Mouse (Mus musculus): ENCODE data around the gene H2-M2. TPM values are rescaled to one million over a fixed set of nuclear protein-coding genes. Genes with fewer than 3 reads are reported as not detected.

H2-M2 gene
- 0.84 and 1.1 TPM in 2 replicates for polyA plus RNA-seq (2012; rRNA removed)

GRCm38 (mm10) chr17:37483452-37483851, at the start of gene H2-M2:
TSS of gene H2-M2 (minus strand) at chr17:37483552.

GRCm38 (mm10) chr17:37507730-37508129, 24.4 kb upstream of the H2-M2 start, which contains the start of gene Olfr111:
TSS of gene Olfr111 (plus strand) at chr17:37508030.

GRCm38 (mm10) chr17:37491930-37492518, 8.7 kb upstream of the H2-M2 start, which contains the start of gene Olfr110:
TSS of gene Olfr110 (plus strand) at chr17:37492468.

GRCm38 (mm10) chr17:37458616-37459015, 24.7 kb downstream of the H2-M2 start, which contains the start of gene Olfr109:
TSS of gene Olfr109 (plus strand) at chr17:37458916.

GRCm38 (mm10) chr17:37445180-37445579, 38.2 kb downstream of the H2-M2 start, which contains the start of gene Olfr108:
TSS of gene Olfr108 (plus strand) at chr17:37445480.

Other genes starting within 250 kb of the H2-M2 start
- gene Olfr97, start 246.2 kb downstream of the H2-M2 start, polyA plus RNA-seq (2012; rRNA removed) = not detected in 2 replicates
- not detected in 2 replicates for gene Olfr98, start 219.8 kb downstream of the H2-M2 start, polyA plus RNA-seq (2012; rRNA removed)
- 7.4 and 7.7 TPM in 2 replicates for gene H2-M3, start 213.3 kb downstream of the H2-M2 start, polyA plus RNA-seq (2012; rRNA removed)
- gene Olfr99, start 200.1 kb downstream of the H2-M2 start, polyA plus RNA-seq (2012; rRNA removed) = not detected in 2 replicates
- not detected in 2 replicates for gene Olfr101, start 179.2 kb downstream of the H2-M2 start, polyA plus RNA-seq (2012; rRNA removed)
- not detected in 2 replicates for gene Olfr102, start 166.5 kb downstream of the H2-M2 start, polyA plus RNA-seq (2012; rRNA removed)
- not detected in 2 replicates for gene Olfr103, start 143.9 kb downstream of the H2-M2 start, polyA plus RNA-seq (2012; rRNA removed)
- gene Olfr104-ps, start 124.0 kb downstream of the H2-M2 start, polyA plus RNA-seq (2012; rRNA removed) = not detected in 2 replicates
- not detected in 2 replicates for gene Olfr105-ps, start 104.5 kb downstream of the H2-M2 start, polyA plus RNA-seq (2012; rRNA removed)
- not detected in 2 replicates for gene Olfr106-ps, start 93.2 kb downstream of the H2-M2 start, polyA plus RNA-seq (2012; rRNA removed)
- not detected in 2 replicates for gene Olfr107, start 84.3 kb downstream of the H2-M2 start, polyA plus RNA-seq (2012; rRNA removed)
- gene Olfr108, start 38.1 kb downstream of the H2-M2 start, polyA plus RNA-seq (2012; rRNA removed) = not detected in 2 replicates
- gene Olfr109, start 24.6 kb downstream of the H2-M2 start, polyA plus RNA-seq (2012; rRNA removed) = not detected in 2 replicates
- not detected in 2 replicates for gene Olfr110, start 8.9 kb upstream of the H2-M2 start, polyA plus RNA-seq (2012; rRNA removed)
- gene Olfr111, start 24.5 kb upstream of the H2-M2 start, polyA plus RNA-seq (2012; rRNA removed) = 0.10 TPM in 1 of 2 replicates, not detected in the other
- not detected in 2 replicates for gene Olfr112, start 85.9 kb upstream of the H2-M2 start, polyA plus RNA-seq (2012; rRNA removed)
- not detected in 2 replicates for gene Olfr113, start 94.1 kb upstream of the H2-M2 start, polyA plus RNA-seq (2012; rRNA removed)
- gene Olfr114, start 109.2 kb upstream of the H2-M2 start, polyA plus RNA-seq (2012; rRNA removed) = not detected in 2 replicates
- gene Olfr115, start 143.6 kb upstream of the H2-M2 start, polyA plus RNA-seq (2012; rRNA removed) = not detected in 2 replicates
- gene Olfr116, start 143.6 kb upstream of the H2-M2 start, polyA plus RNA-seq (2012; rRNA removed) = not detected in 2 replicates
- not detected in 2 replicates for gene Olfr117, start 180.2 kb upstream of the H2-M2 start, polyA plus RNA-seq (2012; rRNA removed)
- not detected in 2 replicates for gene Olfr118, start 183.4 kb upstream of the H2-M2 start, polyA plus RNA-seq (2012; rRNA removed)
- not detected in 2 replicates for gene Olfr119, start 213.0 kb upstream of the H2-M2 start, polyA plus RNA-seq (2012; rRNA removed)
- not detected in 2 replicates for gene Olfr120, start 238.3 kb upstream of the H2-M2 start, polyA plus RNA-seq (2012; rRNA removed)